Mouse (Mus musculus) limb, embryonic 14.5 days (tissue): ENCODE data around the gene Zmynd8. TPM values are rescaled to one million over a fixed set of nuclear protein-coding genes. Genes with fewer than 3 reads are reported as not detected.

ENCODE experiments used
- ATAC-seq: fragments of 200-750 bp; cut with Nextera tagmentation; 2 replicates; pipeline ENCODE4 v1.8.0; 2017; ENCODE audit warnings: low read depth, moderate number of reproducible peaks, moderate TSS enrichment; ENCODE audit not compliant: low FRiP score
- DNase-seq: peaks from one replicate; pipeline ENCODE4 v3.0.0-alpha.2; 2015; ENCODE audit warnings: low spot score
- H3K27ac ChIP-seq: fragments of 300-500 bp; sonication (generic); replicated peaks from 2 replicates; pipeline ENCODE4 v1.5.1; 2014; ENCODE audit warnings: low read depth, mild to moderate bottlenecking, low read length, moderate library complexity, mixed read lengths
- H3K27me3 ChIP-seq: fragments of 300-500 bp; sonication (generic); 2 replicates; pipeline ENCODE4 v1.6.1; 2014; ENCODE audit warnings: low read length, mixed read lengths; ENCODE audit not compliant: control insufficient read depth, insufficient read depth
- H3K36me3 ChIP-seq: fragments of 300-500 bp; sonication (generic); 2 replicates; pipeline ENCODE4 v1.6.1; 2014; ENCODE audit warnings: mild to moderate bottlenecking, low read length, moderate library complexity, mixed read lengths; ENCODE audit not compliant: control insufficient read depth, insufficient read depth
- H3K4me1 ChIP-seq: fragments of 300-500 bp; sonication (generic); 2 replicates; pipeline ENCODE4 v1.6.1; 2014; ENCODE audit warnings: antibody characterized with exemption, low read length, mixed read lengths; ENCODE audit not compliant: control insufficient read depth, insufficient read depth
- H3K4me2 ChIP-seq: fragments of 300-500 bp; sonication (generic); replicated peaks from 2 replicates; pipeline ENCODE4 v1.6.1; 2014; ENCODE audit warnings: low read depth, mild to moderate bottlenecking, low read length, moderate library complexity; ENCODE audit not compliant: severe bottlenecking
- H3K4me3 ChIP-seq: fragments of 300-500 bp; sonication (generic); replicated peaks from 2 replicates; pipeline ENCODE4 v1.5.1; 2014; ENCODE audit warnings: low read length
- H3K9ac ChIP-seq: fragments of 300-500 bp; sonication (generic); 2 replicates; pipeline ENCODE4 v1.6.1; 2014; ENCODE audit warnings: mild to moderate bottlenecking, low read depth, low read length, moderate library complexity; ENCODE audit not compliant: severe bottlenecking
- H3K9me3 ChIP-seq: fragments of 300-500 bp; sonication (generic); 2 replicates; pipeline ENCODE4 v1.6.1; 2016; ENCODE audit warnings: low read length; ENCODE audit not compliant: control insufficient read depth
- POLR2A ChIP-seq: fragments of 200-500 bp; IDR thresholded peaks from 2 replicates; pipeline ENCODE4 v1.8.0; 2012; ENCODE audit warnings: inconsistent platforms, mild to moderate bottlenecking, moderate library complexity, borderline replicate concordance; ENCODE audit not compliant: insufficient read depth, insufficient read length; ENCODE audit errors: extremely low read depth
- WGBS: fragments of 180-500 bp; shearing (Covaris S2); extraction: QIAGEN DNeasy Blood & Tissue Kit; methylation state at CpG from one replicate; pipeline ENCODE4 v1.1.7; 2014; 5-methylcytosine and 5-hydroxymethylcytosine counted together
- polyA plus RNA-seq, 2 experiments: library from polyadenylated mRNA; depleted of rRNA in 1 of 2; stranded (reverse) in 1 of 2; unstranded in 1 of 2; fragments of >200 nt; fragmentation: Nextera tagmentation in 1 of 2; extraction: Ambion mirVana in 1 of 2; gene quantifications; 2 replicates each; pipeline versions ENCODE4 v1.2.1 to v1.2.3; 2012 to 2014

Zmynd8 gene
- polyA plus RNA-seq, 2 experiments: 30.2 to 49.5 TPM

- H3K9me3 ChIP-seq: no peaks in the 10 kb centered on the region
- no peaks in the 10 kb centered on the region for H3K36me3 ChIP-seq
- no peaks in the 10 kb centered on the region for H3K27me3 ChIP-seq
- H3K9ac ChIP-seq: no peak overlapping the region
- TF ChIP-seq POLR2A: no peak
- ATAC-seq (no peak), DNase-seq (no peak)
- H3K4me3 ChIP-seq: no peak overlapping the region
- H3K4me1 ChIP-seq: no peaks in the 10 kb centered on the region
- H3K4me2 ChIP-seq: no peak overlapping the region
- H3K27ac ChIP-seq: no peak overlapping the region
- 66% methylated on average over 12 of the region's 12 CpGs for WGBS
Measured at GRCm38 (mm10) chr2:165936106-165936505, 37.3 kb upstream of the Zmynd8 start.

- no peak for TF ChIP-seq POLR2A
- no peaks in the 10 kb centered on the region for H3K27me3 ChIP-seq
- no peak for ATAC-seq
- H3K4me3 ChIP-seq: no peak overlapping the region
- H3K9me3 ChIP-seq: no peaks in the 10 kb centered on the region
- no peaks in the 10 kb centered on the region for H3K4me1 ChIP-seq
- no peaks in the 10 kb centered on the region for H3K36me3 ChIP-seq
- DNase-seq: no peak
- H3K27ac ChIP-seq: no peak overlapping the region
- no peak overlapping the region for H3K9ac ChIP-seq
- 97% methylated on average over 16 of the region's 16 CpGs for WGBS
- H3K4me2 ChIP-seq: no peak overlapping the region
Measured at GRCm38 (mm10) chr2:165927705-165928104, 28.9 kb upstream of the Zmynd8 start.

- H3K4me2 ChIP-seq: no peak overlapping the region
- 86% methylated on average over 5 of the region's 5 CpGs for WGBS
- DNase-seq: no peak
- H3K9ac ChIP-seq: no peak overlapping the region
- no peak for TF ChIP-seq POLR2A
- H3K9me3 ChIP-seq: no peaks in the 10 kb centered on the region
- no peaks in the 10 kb centered on the region for H3K4me1 ChIP-seq
- H3K4me3 ChIP-seq: no peak overlapping the region
- ATAC-seq: no peak
- H3K27me3 ChIP-seq: no peaks in the 10 kb centered on the region
- H3K36me3 ChIP-seq: no peaks in the 10 kb centered on the region
- H3K27ac ChIP-seq: no peak overlapping the region
Measured at GRCm38 (mm10) chr2:165926191-165926590, 27.4 kb upstream of the Zmynd8 start.

- DNase-seq: no peak
- no peaks in the 10 kb centered on the region for H3K4me1 ChIP-seq
- no peaks in the 10 kb centered on the region for H3K9me3 ChIP-seq
- H3K4me2 ChIP-seq: no peak overlapping the region
- no peak overlapping the region for H3K27ac ChIP-seq
- no peak overlapping the region for H3K9ac ChIP-seq
- ATAC-seq: no peak
- H3K27me3 ChIP-seq: no peaks in the 10 kb centered on the region
- TF ChIP-seq POLR2A: no peak
- no peak overlapping the region for H3K4me3 ChIP-seq
- 36% methylated on average over 3 of the region's 3 CpGs for WGBS
- no peaks in the 10 kb centered on the region for H3K36me3 ChIP-seq
Measured at GRCm38 (mm10) chr2:165925144-165925543, 26.3 kb upstream of the Zmynd8 start.

GRCm38 (mm10) chr2:165924695-165925094 lies 25.9 kb upstream of the Zmynd8 start:
- no peak overlapping the region for H3K4me3 ChIP-seq
- no peaks in the 10 kb centered on the region for H3K9me3 ChIP-seq
- ATAC-seq: no peak
- H3K9ac ChIP-seq: no peak overlapping the region
- WGBS: 44% methylated on average over 2 of the region's 2 CpGs
- no peaks in the 10 kb centered on the region for H3K36me3 ChIP-seq
- no peak overlapping the region for H3K4me2 ChIP-seq
- no peak for DNase-seq
- H3K27ac ChIP-seq: no peak overlapping the region
- TF ChIP-seq POLR2A: no peak
- no peaks in the 10 kb centered on the region for H3K27me3 ChIP-seq
- no peaks in the 10 kb centered on the region for H3K4me1 ChIP-seq

GRCm38 (mm10) chr2:165923715-165924114 lies 24.9 kb upstream of the Zmynd8 start:
- Histone ChIP-seq H3K27me3 (no peaks in the 10 kb centered on the region), H3K4me3 (no peak overlapping the region), H3K9me3 (no peaks in the 10 kb centered on the region), H3K9ac (no peak overlapping the region), H3K36me3 (no peaks in the 10 kb centered on the region), H3K27ac (no peak overlapping the region), H3K4me1 (no peaks in the 10 kb centered on the region), H3K4me2 (no peak overlapping the region)
- no peak for TF ChIP-seq POLR2A
- ATAC-seq (no peak), DNase-seq (no peak)
- whole genome bisulfite sequencing: 89% methylated on average over 8 of the region's 8 CpGs
